Mouse (Mus musculus) brain, embryonic 14.5 days (tissue): ENCODE data around the gene Jaml. TPM values are rescaled to one million over a fixed set of nuclear protein-coding genes. Genes with fewer than 3 reads are reported as not detected.
A peak's percentile ranks its signal among the peaks of the same experiment; 100 is the strongest.

Experiments used
- DNase-seq: peaks from one replicate; pipeline ENCODE4 v3.0.0-alpha.2; 2011; ENCODE audit warnings: low read depth
- CTCF ChIP-seq: fragments of 200-500 bp; IDR thresholded peaks from 2 replicates; pipeline ENCODE4 v1.5.1; 2012; ENCODE audit warnings: inconsistent platforms, mild to moderate bottlenecking, moderate library complexity, borderline replicate concordance; ENCODE audit not compliant: insufficient read depth, insufficient read length; ENCODE audit errors: extremely low read depth
- POLR2A ChIP-seq: fragments of 200-500 bp; IDR thresholded peaks from 2 replicates; pipeline ENCODE4 v1.6.1; 2012; ENCODE audit warnings: mild to moderate bottlenecking, inconsistent platforms, borderline replicate concordance; ENCODE audit not compliant: poor library complexity, insufficient read depth, insufficient read length, severe bottlenecking; ENCODE audit errors: extremely low read depth
- polyA plus RNA-seq: library from polyadenylated mRNA; depleted of rRNA; stranded (reverse); fragments of >200 nt; gene quantifications from 2 replicates; pipeline ENCODE4 v1.2.3, GENCODE M21; 2012; rRNA removed

Jaml gene
- polyA plus RNA-seq, 1 experiment: 0.10 TPM

GRCm38 (mm10) chr9:45133484-45134310, 54.7 kb downstream of the Jaml start:
- DNase-seq: peak; percentile 50
- TF ChIP-seq CTCF (peak; percentile 67), POLR2A (no peak)

GRCm38 (mm10) chr9:45136442-45137169, 57.6 kb downstream of the Jaml start:
- no peak for TF ChIP-seq POLR2A
- no peak for TF ChIP-seq CTCF
- DNase-seq: no peak

GRCm38 (mm10) chr9:45138191-45139032, 59.4 kb downstream of the Jaml start, which contains the start of gene Scn4b:
Gene Scn4b, plus strand, starts transcription at chr9:45138395.
- TF ChIP-seq CTCF (no peak), POLR2A (no peak)
- peak; percentile 70 for DNase-seq

DNA sequence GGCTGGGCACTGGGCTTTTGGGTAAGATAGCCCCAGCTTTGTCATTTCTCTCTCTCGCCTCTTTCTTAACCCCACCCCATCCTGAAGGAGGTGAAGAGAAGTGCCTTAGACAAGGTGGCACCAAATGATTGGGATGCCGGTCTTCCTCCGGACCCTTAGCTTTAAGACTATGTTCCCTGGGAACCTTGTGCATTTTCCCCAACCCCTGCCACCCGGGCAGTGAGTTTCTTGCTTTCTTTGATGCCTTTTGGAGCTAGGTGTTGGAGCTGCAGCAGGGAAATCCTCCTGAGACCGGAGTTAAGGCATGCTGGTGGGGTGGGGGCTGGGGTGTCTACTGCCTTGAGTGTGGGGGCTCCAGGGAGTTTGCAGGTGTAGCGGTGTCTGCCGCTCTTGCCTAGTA, 60.1 kb downstream of the Jaml start:
- DNase-seq: no peak
- TF ChIP-seq POLR2A (no peak), CTCF (no peak)

- peak; percentile 72 for DNase-seq
- TF ChIP-seq CTCF (no peak), POLR2A (no peak)
These were observed 62.0 kb downstream of the Jaml start for GRCm38 (mm10) chr9:45140945-45141344.

DNA sequence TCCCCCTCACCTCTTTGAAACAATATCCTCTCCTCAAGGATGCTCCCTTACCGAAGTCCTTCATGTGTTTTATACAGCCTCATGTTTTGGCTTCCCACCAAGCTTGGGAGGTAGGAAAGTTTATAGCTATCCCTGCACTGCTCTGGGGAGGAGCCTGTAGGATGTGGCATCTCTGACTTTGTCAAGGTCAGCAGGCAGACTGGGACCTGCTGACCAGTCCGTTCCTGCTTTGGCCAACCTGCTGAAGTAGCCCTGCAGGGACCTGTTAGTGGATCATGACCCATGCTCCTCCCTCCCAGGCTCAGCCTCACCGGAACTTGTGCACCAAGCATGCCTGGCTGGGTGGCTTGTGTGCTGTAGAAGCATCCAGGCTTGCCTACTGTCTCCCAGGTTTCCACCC, 63.7 kb downstream of the Jaml start:
- no peak for TF ChIP-seq CTCF
- TF ChIP-seq POLR2A: no peak

GRCm38 (mm10) chr9:45145533-45146266, 66.7 kb downstream of the Jaml start:
- peak; percentile 6 for DNase-seq
- TF ChIP-seq CTCF: no peak
- TF ChIP-seq POLR2A: no peak

More for the DNA sequence above, 63.7 kb downstream of the Jaml start:
- no peak for DNase-seq

- TF ChIP-seq POLR2A: no peak
- TF ChIP-seq CTCF: peak; percentile 81; the same call in 1 of the 2 replicates
- DNase-seq: peak; percentile 78
These were observed 67.2 kb downstream of the Jaml start for GRCm38 (mm10) chr9:45146267-45146597.

GRCm38 (mm10) chr9:45150933-45151332, 72.0 kb downstream of the Jaml start:
- TF ChIP-seq POLR2A (no peak), CTCF (no peak)
- no peak for DNase-seq

DNA sequence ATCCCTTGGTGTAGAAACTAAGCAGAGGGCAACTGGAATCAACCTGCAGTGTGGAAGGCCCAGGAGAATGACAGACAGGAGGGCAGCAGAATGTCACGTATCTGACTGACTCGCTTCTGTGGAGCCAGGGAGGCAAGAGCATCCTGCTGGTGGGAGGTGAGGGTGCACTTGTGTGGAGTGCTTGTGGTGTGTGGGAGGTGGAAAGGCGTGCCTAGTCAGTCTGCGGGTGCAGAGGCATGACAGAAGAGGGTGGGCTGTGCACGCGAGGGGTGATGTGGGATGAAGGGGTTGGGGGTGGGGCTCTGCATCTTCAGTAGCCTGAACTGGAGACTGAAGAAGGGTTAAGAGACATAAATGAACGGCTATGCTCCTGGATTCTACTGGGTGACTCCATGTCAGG, 74.4 kb downstream of the Jaml start:
- TF ChIP-seq CTCF (no peak), POLR2A (no peak)
- DNase-seq: no peak

Other genes starting within 250 kb of the Jaml start
- gene Kmt2a, start 197.9 kb upstream of the Jaml start, polyA plus RNA-seq: 25.6 and 41.4 TPM in 2 replicates
- 610 and 841 TPM in 2 replicates for gene Atp5l, start 158.4 kb upstream of the Jaml start, polyA plus RNA-seq
- 24.0 and 42.3 TPM in 2 replicates for gene Ube4a, start 113.6 kb upstream of the Jaml start, polyA plus RNA-seq
- not detected in 2 replicates for gene Cd3g, start 98.8 kb upstream of the Jaml start, polyA plus RNA-seq
- gene Cd3d, start 97.4 kb upstream of the Jaml start, polyA plus RNA-seq: not detected in 2 replicates
- gene Cd3e, start 69.6 kb upstream of the Jaml start, polyA plus RNA-seq: not detected in 2 replicates
- 1.6 and 1.7 TPM in 2 replicates for gene Mpzl2, start 39.4 kb upstream of the Jaml start, polyA plus RNA-seq
- 0.86 and 1.7 TPM in 2 replicates for gene Mpzl3, start 24.0 kb upstream of the Jaml start, polyA plus RNA-seq
- gene Scn2b, start 38.6 kb downstream of the Jaml start, polyA plus RNA-seq: 7.1 and 8.9 TPM in 2 replicates
- gene Scn4b, start 59.2 kb downstream of the Jaml start, polyA plus RNA-seq: 0.16 and 0.23 TPM in 2 replicates
- 0.10 TPM in 1 of 2 replicates, not detected in the other for gene BC049352, start 102.8 kb downstream of the Jaml start, polyA plus RNA-seq
- gene Tmprss4, start 124.9 kb downstream of the Jaml start, polyA plus RNA-seq: 0.16 TPM in 1 of 2 replicates, not detected in the other
- gene Il10ra, start 190.0 kb downstream of the Jaml start, polyA plus RNA-seq: 0.54 and 0.78 TPM in 2 replicates
- 0.08 and 0.10 TPM in 2 replicates for gene Tmprss13, start 239.9 kb downstream of the Jaml start, polyA plus RNA-seq